Mouse (Mus musculus) thymus, postnatal 10 days (tissue): ENCODE results near the gene Wdr70.
A peak's percentile ranks its signal among the peaks of the same experiment; 100 is the strongest.

ENCODE experiments used
- DNase-seq, 2 experiments: peaks; one replicate each; pipeline ENCODE4 v3.0.0; 2021; ENCODE audit warnings: low spot score in 2 of 2

Wdr70 gene

GRCm38 (mm10) chr15:8030643-8031042, 68.4 kb downstream of the Wdr70 start:
- no peak for DNase-seq

GRCm38 (mm10) chr15:8027503-8027902, 71.5 kb downstream of the Wdr70 start:
- DNase-seq = no peak

GRCm38 (mm10) chr15:8011418-8011817, 87.6 kb downstream of the Wdr70 start:
- DNase-seq = no peak

- DNase-seq = no peak
Observed at GRCm38 (mm10) chr15:8007413-8007812, 91.6 kb downstream of the Wdr70 start.

DNA sequence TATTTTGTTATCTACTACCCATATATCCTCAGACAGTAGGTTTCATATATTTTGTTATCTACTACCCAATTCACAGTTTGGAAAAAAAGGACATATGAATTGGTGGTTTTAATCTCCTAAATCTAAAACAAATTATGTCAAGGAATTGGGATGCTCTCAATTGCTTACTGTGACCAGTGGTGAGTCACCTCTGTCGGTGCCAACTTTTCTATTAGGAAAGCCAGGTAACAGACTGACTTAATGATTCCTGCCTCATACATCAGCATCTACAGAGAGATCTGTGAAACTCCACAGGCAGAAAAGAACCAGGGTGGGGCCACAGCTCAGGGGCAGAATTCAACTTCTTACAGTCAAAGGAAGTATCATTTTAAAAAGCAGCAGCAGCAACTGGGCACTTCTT, 93.0 kb downstream of the Wdr70 start:
- no peak for DNase-seq

- DNase-seq = no peak
Observed at GRCm38 (mm10) chr15:8005506-8005905, 93.5 kb downstream of the Wdr70 start.

GRCm38 (mm10) chr15:8003789-8004188, 95.2 kb downstream of the Wdr70 start:
- no peak for DNase-seq

GRCm38 (mm10) chr15:7998843-7999546, 100.0 kb downstream of the Wdr70 start:
- DNase-seq = no peak

GRCm38 (mm10) chr15:7998095-7998494, 100.9 kb downstream of the Wdr70 start:
- DNase-seq = no peak

DNA sequence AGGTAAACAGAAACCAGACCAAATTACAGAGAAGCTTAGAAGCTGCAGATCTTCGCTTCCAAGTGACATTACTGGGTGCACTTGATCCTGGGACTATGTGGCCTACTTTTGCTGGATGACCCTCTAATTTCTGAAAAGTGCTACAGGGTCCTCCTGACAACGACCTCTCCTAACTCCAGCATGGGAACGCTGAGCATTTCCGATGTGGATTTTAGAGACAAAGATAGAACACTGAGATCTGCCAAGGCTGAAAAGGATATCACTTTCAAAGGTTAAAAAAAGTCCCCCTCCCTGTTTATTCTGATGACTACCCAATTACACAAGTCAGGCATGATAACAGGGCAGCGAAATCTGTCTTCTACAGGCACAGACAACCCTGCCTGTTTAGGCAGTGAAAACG, 105.3 kb downstream of the Wdr70 start:
- DNase-seq = no peak

- DNase-seq = no peak
Observed at GRCm38 (mm10) chr15:7990101-7990500, 108.9 kb downstream of the Wdr70 start.

- DNase-seq = no peak
Observed at GRCm38 (mm10) chr15:7987374-7987773, 111.6 kb downstream of the Wdr70 start.

DNA sequence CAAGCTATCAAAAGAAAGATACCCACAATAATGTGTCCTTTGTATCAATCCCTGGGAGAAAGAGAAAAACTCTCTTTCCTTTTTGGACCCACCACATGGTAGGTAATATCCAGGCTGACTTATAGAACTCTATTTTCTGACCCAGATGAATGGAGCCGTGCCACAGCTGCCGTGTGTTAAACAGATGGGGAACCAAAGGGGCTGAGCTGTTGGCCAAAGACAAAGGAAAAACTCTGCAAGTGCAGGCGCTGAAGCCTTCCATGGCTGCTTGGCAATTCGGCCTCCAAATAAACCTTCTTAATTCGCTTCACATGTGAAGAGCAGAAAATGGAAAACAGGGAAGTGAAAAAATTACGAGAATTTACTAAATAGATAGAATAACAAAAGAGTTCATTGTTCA, 112.7 kb downstream of the Wdr70 start:
- DNase-seq = no peak

GRCm38 (mm10) chr15:7978640-7979039, 120.4 kb downstream of the Wdr70 start:
- no peak for DNase-seq

GRCm38 (mm10) chr15:7976775-7977174, 122.2 kb downstream of the Wdr70 start:
- DNase-seq = no peak

GRCm38 (mm10) chr15:7974368-7974767, 124.6 kb downstream of the Wdr70 start:
- DNase-seq = peak in 1 of 2 experiments; percentile 6

- no peak for DNase-seq
Observed at GRCm38 (mm10) chr15:7972528-7972927, 126.5 kb downstream of the Wdr70 start.

DNA sequence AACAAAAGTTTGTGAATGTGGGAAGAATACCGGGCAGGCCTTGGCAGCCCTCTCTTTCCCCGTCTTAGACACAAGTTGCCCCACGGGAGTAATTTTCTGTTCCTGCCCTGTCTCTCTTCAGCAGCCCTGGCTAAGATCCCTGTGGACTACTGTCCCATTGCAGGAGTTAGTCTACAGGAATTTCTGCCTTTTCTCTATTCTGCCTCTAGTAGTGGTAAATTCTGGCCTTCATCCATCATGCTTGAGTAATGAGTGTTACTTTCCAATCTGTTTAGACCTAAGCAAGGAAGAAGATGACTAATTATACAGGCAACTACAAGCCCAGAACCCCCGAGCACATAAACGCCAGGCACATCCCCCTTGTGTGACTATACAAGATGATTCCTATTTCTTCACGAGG, 136.2 kb downstream of the Wdr70 start:
- DNase-seq = no peak

DNA sequence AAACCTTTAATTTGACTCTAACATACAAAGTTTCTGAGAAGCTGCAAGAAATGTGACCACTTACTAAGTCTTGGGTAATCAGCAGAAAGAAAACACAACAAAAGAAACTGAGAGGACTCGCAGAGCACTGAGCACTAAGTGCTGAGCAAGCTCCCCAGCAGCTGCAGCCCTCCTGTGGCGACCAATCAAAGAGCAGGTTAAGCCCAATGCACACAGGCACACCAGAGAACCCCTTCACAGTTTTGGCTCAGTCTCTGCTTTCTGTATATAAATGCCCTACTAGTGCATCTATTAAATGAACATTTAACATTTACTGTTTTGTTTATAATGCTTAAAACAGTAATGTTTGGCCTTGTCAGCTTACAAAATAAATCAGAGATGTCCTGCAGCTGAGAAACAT, 137.5 kb downstream of the Wdr70 start:
- DNase-seq = no peak

GRCm38 (mm10) chr15:7956899-7957298, 142.1 kb downstream of the Wdr70 start:
- no peak for DNase-seq

GRCm38 (mm10) chr15:7950561-7950960, 148.4 kb downstream of the Wdr70 start:
- DNase-seq = no peak

DNA sequence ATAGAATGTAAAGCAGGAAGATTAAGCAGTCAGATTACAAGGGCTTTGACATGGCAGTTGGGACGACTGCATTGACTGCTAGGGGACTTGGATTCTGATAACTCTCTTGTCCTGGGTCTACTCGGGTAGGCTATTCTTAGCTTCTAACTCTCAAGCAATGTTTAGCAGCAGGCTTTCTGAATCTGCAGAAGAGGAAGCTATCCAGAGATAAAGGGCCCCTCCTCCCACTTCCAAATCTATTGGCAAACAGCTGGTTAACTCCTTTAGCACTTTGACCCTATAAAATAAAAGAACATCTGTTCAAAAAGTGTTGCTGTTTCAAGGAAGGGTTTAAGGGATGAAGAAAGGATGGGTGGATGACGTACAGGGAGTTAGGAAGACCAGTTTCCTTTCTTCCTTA, 157.3 kb downstream of the Wdr70 start:
- no peak for DNase-seq

DNA sequence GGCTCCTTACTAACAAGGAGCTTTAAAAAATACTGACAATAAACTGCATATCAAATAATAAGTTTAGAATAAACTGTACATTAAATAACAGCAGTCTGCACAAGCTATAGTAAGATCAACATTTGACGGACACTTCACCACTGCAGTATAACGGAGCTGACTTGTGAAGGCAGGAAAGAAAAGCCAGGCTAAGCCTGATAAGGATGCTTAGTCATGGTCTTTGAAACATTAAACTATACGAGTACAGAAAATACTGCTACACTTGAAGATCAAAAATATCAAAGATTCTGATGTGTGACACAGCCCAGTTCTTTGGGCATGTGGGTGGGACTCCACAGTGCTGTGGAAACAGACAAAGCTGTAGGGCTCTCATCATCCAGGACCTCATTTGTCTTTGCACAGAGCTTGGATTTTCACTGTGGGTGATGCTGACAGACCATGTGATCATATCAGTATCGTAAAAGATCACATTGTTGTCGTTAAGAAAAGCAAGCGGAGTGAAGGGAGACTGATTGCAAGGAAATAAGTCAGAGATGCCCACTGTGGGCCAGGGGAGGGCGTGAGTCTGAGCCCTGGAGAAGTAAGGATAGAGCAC, 163.3 kb downstream of the Wdr70 start:
- DNase-seq = no peak

DNA sequence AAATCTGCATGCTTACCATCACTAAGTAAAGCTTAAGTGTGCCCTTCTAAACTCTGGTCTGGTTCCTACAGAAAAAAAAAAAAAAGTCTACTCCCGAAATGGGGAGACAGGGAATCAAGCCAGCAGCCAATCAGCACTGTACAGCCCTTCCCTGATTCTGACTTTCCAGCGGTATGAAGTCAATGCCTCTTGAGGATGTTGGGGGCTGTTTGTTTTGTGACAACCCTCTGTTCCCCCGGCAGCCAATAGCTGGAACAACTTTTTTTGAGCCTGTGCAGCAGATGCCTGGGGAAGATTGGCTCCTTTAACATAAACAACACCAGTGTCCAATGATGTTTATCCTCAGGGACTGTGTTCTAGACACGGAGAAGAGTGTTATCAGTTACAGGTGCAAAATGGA, 164.4 kb downstream of the Wdr70 start:
- DNase-seq = no peak
